Mouse (Mus musculus) olfactory bulb, adult 2 months (tissue): ENCODE data around the gene Skiv2l.

ENCODE experiments used
- CTCF ChIP-seq: fragments of 200-500 bp; IDR thresholded peaks from 2 replicates; pipeline ENCODE4 v1.5.1; 2012; ENCODE audit warnings: low read depth, mild to moderate bottlenecking, low read length, moderate library complexity; ENCODE audit not compliant: insufficient read depth
- POLR2A ChIP-seq: fragments of 200-500 bp; IDR thresholded peaks from 2 replicates; pipeline ENCODE4 v1.6.1; 2012; ENCODE audit warnings: mild to moderate bottlenecking, low read depth, low read length, moderate library complexity; ENCODE audit not compliant: insufficient read depth

DNA sequence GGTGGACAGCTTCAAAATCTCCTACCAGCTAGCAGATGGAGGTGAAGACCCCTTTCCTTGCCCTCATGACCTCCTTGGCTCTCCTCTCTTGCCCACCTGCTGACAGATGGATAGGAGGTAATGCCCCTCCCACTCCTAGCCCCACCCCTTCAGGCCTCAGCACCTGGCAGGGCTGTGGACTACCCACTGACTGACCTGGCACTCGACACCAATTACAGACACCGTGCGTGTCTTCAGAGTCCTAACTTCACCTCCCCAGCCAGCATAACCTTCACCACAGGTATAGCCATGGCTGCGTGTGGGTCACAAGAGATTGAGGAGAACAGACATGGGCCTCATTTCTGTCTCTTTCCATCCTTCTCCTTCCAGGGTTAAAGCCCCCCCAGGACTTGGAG, 50.5 kb downstream of the Skiv2l start:
- TF ChIP-seq CTCF (no peak), POLR2A (no peak)
